Mouse (Mus musculus): ENCODE data around the gene Vav3.

Gene Vav3

DNA sequence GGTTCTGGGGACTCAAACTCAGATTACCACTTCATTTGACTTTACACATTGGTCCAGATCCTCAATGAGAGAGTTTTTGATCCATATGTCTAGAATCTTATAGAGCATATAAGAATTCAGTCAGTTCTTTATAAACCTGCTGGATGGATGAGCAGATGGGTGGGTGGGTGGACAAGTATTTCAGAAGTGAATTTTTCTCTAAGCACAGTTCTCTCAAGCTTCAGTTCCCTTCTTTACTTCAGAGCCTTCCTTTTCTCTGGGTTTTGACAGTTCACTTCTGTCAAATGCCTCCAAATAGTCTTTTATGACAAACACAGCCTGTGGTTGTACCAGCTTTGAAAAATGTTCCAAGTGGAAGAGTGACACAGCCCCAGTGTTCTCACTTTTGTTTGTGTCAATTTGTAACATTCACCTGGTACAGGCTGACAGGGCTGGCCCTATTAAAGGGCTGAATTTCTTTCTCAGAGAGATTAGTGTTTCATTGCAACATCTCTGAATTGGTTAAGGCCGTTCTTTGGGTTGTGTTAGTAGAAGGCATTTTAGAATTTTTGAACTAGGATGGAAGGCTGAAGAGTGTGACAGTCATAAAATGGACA is 159.5 kb downstream of the Vav3 start:
- peak; percentile 90 for ATAC-seq (ENCODE audit: low TSS enrichment)

DNA sequence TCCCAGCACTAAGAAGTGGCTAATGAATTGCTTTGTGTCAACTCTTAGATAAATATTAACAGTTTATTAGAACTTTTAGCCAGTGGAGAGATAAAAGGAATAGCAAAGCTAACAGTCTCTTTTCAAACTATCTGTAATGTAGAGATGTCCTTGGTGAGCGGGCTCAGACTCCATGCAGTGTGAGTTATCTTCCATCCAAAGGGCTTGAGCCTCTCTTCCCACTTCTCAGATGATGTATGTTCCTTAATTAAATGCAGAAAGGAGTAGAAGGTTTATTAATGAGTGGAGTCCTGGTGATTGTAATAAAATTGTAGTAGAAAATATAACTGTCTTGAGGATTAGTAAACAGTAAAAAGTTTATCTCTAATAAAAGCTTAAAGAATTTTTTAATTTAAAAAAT is 169.3 kb downstream of the Vav3 start:
- ATAC-seq (ENCODE audit: low TSS enrichment), result no peak

DNA sequence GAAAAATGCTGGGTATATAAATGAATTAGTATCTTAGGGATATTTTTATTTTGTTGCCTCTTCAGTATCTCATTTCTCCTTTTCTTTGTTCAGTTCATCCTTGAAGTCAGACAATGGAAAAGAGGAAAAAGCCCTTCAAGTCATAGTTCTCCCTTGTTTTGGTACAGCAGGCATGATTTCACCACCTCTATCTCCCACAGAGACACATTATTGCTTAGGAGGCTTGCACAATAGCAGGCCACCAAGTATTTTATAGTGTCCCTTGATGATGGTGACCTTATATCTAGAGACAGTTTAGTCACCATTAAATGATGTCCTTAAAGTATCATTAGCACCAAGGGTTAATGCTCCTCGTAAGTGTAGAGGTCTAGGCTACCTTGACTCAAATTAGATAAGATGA is 171.4 kb downstream of the Vav3 start:
- ATAC-seq (ENCODE audit: low TSS enrichment), result no peak

DNA sequence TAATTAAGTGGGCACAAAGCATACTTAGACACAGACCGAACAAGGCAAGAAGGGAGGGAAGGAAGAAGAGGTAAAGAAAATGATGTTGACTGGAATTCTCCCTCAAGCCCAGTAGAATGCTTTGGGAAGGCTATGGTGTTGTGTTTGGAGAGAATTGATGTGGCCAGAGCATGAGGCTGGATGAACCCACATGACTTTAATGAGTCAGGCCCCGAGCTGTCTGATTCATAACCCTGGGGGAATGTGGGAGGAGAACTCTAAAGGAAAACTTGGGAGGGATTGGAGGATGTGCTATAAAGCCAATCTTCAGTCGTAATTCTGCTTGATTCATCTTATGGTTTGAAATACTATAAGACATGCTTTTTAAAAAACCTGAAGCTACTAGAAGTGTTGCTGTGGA is 175.0 kb downstream of the Vav3 start:
- no peak for ATAC-seq (ENCODE audit: low TSS enrichment)

DNA sequence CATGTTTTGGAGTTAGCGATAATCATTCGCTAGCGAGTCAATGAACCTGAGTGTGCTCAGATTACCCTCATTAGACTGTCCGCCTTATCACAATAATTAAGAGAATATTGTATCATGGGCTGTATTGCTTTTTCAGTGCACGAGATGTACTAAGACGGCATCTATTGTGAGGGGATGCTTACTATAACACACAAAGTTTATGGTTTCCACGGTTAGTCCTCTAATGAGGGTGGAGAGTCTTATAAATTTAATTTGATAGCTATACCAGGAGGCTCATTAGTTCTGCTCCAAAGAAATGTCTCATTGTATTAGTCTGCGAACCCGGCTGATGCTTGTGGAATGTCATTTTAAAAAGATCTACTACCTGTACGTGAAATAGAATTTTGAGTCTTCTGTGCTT is 175.9 kb downstream of the Vav3 start:
- no peak for ATAC-seq (ENCODE audit: low TSS enrichment)

DNA sequence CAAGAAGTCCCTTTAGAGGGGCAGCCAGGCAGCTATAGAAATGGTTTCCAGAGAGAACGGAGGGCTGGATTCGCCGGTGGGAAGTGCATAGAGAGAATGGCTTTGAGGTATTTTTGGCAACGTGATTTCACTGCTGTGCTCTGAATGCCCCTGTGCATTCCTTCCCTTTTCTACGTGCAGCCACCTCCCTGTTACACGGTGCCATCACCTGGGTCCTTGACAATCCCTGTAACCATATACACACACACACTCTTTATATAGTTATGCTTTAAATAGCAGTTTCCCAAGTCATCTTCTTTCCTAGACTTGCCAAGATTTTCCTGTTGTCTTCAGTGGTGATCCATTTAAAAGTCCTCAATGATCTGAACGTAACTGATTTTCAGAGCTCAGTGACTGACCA is 181.7 kb downstream of the Vav3 start:
- ATAC-seq (ENCODE audit: low TSS enrichment), result peak; percentile 50

DNA sequence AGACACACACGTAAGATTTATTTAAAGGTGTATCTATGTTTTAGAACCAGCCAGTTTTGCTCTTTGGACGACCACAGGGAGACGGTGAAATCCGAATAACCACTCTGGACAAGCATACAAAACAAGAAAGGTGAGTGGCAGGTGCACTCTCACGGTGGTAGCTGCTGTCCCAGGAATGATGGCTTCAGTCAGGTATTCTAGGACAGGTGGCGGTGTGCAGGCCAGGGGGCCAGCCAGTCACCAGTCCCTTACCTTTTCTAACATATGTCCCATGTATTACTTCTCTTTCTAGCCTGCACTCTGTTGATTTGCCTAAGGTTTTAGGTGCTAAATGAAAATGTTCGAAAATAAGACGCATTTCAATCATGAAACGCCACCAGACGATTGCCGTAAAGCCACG is 185.4 kb downstream of the Vav3 start:
- no peak for ATAC-seq (ENCODE audit: low TSS enrichment)

DNA sequence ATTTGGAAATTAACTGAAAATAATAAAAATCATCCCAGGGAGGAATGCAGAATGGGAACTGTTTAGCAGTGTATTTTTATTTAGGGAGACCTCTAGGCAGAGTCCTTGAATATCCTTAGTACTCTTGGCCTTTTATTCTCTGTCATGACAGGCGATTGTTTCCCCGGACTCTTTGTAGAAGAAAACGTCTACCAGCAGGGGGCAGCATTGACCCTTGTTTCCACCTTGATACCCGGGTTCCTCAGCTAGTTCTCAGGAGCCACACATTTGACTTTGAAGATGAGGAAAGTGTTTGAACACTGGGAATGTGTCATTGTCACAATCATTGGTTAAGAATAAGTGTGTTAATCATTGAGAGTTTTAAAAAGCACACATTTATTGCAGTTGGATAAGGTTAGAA is 185.8 kb downstream of the Vav3 start:
- peak; percentile 91 for ATAC-seq (ENCODE audit: low TSS enrichment)

DNA sequence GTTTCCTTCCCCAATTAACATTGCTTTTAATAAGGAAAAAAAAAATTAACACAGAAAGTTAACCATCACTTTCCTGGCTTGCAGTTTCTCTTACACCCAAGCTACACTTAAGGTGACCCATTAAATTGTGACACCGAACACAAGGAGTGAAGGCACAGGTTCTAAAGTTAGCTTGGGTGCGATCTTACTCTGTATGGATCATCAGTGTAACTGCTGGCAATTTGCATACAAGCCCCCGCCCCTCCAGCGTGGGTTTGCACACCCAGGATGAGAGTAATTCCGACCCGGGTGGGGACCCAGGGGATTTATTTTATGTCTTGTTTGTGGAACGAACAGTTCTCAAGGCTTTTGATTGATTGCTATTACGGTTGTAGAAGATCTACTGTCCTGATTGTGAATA is 186.2 kb downstream of the Vav3 start:
- ATAC-seq (ENCODE audit: low TSS enrichment), result no peak

DNA sequence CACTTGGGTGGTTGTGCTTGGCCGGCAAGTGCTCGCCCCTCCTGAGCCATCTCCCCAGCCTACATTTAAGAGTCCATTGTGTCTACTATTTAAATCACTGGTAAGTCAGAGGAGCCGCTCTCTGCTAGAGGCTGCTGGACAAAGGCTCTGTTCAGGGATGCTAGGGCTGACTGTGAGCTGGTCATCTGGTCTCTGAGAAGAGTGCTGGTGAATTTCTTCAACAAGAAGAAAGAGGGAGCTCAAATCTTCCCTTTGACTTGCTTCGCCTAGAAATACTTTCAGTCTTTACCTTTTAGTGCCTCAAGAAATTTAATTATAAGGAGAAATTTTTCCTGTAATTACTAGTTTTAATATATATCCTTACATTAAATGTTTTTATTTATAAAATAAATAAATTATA is 188.2 kb downstream of the Vav3 start:
- peak; percentile 54; the same call in 1 of the 2 replicates for ATAC-seq (ENCODE audit: low TSS enrichment)

DNA sequence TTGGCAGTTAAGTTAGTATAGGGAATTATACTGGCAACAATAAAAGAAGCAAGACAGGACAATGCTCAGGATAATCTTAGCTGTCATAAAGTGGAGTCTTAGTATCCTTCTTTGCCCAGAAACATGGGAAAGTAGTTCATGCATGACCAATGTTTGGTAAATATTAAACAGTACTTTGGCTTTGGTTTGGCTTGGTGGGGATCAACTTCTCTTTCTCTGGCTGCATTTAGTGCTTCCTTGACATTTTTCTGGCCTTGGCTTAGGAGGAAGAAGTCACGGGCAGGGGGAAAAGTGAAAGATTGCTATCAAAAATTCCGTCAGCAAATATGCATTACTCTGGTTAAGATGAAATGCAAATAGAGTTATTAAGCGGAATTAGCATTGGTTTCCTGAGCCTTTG is 197.2 kb downstream of the Vav3 start:
- no peak for ATAC-seq (ENCODE audit: low TSS enrichment)

DNA sequence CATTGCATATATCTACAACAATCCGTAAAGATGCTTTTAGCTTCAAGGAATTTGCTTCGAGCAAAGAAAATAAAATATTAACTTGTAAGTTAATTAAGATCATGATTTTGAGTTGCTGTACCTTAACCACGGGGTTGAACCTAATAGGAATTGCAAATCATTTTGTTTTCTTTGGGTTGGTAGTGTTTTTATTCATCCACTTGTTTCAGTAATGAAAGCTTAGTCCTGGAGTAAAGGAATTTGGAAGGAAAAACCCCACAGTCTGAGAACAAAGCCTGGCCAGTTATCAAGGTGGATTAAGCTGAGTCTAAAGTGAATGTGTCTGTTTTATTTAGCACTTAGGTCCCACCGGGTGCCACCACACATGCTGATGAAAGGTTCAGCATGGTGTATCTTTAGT is 199.6 kb downstream of the Vav3 start:
- ATAC-seq (ENCODE audit: low TSS enrichment), result no peak

DNA sequence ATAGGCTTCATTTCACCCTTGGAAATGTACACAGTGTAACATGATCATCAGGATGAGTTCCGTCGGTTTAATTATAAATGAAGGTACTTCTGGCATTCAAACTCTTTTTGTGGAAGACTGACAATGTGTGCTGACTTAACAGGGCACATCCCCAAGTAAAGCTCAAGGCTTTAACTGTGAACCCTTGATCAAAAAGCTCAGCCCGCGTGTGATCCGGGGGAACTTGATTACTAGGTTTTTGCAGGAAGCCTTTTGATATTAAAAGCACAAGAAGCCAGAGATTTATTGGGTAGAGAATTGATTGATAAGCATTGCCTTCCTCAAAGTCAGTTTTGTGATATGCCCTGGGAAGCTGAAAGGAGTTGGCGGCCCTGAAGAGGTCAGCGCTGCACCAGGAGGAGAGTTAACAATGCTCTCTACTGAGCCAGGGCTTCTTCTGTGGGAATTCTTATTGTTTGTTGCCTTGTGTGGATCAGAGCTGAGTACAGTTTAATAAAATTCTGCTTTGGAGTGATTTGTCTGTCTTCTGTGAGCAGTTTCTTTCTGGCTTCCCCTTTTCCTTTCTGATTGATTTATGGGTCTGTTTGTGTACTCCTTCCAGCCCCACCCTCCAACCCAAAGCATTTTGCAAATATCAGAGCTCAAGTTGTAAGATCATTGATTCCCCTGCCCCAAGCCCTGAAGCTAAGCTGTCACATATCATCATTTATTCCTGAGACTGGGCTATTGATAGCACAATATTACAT is 204.2 kb downstream of the Vav3 start:
- ATAC-seq (ENCODE audit: low TSS enrichment), result no peak

DNA sequence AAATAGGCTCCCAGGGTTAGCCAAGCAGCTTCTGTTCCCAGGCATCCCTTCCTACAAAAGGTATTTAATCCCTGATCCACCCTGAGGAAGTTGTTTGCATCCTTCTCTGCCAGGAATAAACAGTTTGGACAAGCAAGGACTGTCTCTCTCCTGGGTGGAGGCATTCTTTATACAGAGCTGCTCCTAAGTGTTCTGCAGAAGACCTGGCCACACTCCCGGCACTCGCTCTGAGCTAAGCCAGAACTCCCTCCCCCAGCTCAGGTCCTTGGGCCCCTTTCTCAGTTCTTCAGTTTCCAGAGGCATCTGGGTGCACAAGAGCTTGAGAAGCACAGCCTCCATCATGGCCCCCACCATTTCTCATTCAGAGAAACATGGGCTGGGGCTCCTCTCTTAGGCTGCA is 216.9 kb downstream of the Vav3 start:
- no peak for ATAC-seq (ENCODE audit: low TSS enrichment)

DNA sequence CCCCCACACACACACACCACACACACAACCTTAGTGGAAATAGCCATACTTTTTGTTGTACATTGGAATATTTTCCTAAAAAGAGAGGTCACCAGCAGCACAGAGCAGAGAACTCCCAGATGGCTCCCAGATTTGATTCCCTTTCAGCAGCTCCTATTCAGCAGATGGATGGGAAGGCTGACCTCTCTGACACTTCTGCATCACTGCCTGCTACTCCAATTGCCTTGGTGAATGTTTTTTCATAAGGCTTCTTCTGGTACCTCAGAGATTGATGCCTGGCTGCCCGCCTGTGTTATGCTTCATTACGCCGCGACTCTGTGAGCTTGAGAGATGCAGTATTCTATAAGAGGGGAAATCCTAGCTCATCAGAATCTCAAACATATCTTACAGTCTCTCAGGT is 220.8 kb downstream of the Vav3 start:
- ATAC-seq (ENCODE audit: low TSS enrichment), result no peak

DNA sequence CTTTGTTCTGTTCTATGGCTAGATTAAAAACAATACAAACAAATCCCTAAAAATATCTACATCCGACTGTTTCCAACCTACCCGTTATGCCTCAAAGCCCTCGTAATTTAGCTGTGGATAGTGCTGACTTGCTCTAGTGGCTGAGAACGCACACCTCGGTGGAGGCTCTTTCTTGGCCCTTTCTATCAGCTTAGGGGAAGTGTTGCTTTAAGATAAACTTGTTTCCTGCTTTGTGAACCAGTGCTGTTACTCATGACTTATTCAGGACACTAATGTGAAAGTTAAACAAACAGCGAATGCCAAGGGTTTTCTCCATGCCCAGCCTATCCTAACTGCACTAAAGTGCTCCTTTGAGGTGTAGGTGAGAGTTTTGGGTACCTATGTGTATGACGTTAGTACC is 221.3 kb downstream of the Vav3 start:
- no peak for ATAC-seq (ENCODE audit: low TSS enrichment)

DNA sequence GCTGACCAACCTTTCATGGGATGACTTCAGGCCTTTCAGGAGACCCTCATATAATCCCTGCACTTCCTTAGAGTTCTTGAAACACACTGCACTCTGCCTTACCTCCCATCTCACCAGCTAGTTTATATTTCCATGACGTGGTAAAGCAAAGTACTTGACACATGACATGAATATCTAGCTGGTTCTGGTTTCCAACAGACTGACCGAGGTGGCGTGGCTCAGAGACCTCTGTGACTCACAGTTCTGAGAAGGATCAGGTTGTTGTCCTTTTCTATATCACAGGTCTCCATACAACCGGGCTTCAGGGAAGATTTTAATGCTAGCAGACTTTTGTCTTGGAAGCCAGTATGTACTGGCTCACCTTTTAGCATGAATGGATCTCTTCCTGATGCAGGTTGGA is 221.8 kb downstream of the Vav3 start:
- ATAC-seq (ENCODE audit: low TSS enrichment), result no peak

DNA sequence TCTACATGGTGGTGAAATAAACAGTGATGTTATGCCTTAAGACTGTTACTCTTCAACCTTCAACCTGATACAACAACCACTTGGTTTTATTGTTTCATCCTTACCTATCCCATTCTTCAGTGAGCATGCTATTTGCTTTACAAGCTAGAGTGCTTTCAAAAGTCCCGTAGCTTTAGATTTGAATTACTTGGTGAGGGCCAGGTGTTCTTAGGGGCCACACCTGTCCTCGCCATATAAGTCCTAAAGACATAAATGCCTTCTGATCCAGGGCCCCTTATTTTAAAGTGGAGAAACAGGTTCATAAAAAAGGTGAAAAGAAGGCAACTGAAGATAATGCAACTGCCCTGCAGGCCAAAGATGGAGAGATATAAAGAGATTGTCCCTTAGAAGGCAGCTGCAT is 224.0 kb downstream of the Vav3 start:
- no peak for ATAC-seq (ENCODE audit: low TSS enrichment)

DNA sequence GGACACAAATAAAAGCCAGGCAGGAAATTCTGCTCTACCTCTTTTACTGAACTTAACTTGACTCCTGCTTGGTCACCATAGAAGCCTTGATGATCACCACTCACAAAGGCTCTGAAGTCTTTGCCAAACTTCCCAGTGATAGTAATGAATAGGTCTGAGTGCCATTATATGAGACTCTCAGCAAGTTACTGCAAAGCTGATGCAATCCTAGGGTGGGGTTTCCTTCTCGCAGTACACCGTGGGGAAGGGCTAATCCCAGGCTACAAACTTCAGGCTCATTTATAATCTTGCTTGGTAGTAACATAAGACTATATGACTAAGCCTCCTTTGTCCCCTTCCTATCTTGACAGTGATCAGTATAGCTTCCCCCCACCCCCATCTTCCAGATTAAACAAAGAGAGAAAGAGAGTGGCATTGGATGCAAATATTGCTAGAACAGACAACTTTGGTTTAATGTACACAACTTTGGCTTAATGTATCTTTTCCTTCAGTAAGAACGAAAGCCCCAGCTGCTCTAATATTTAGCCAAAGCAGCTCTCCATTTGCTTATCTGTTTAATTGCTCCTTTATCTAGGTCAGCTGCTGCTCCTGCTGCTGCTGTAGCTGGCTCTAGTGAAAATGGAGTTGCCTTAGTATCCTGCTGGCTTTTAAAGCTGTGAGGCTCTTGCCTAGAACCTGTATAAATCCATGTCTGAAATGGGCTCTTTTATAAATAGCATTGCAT is 228.3 kb downstream of the Vav3 start:
- no peak; the same call in 1 of the 2 replicates for ATAC-seq (ENCODE audit: low TSS enrichment)

DNA sequence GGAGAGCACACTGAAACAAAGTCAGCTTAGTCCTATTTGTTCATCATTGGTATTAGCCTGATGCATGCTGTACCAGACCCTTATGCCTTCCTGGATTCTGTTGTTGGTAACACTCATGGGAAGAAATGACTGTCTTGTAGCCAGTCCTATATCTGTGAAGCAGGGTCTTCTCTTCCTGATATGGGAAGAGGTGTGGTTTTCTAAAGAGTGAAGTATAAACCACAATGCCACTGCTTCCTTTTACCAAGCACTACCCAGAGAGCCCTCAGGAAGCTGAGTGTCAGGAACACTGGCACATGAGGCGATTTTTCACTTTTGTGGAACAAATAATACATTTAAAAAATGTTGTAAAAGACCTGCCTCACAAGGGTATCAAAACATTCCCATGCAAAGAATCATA is 231.0 kb downstream of the Vav3 start:
- no peak for ATAC-seq (ENCODE audit: low TSS enrichment)

DNA sequence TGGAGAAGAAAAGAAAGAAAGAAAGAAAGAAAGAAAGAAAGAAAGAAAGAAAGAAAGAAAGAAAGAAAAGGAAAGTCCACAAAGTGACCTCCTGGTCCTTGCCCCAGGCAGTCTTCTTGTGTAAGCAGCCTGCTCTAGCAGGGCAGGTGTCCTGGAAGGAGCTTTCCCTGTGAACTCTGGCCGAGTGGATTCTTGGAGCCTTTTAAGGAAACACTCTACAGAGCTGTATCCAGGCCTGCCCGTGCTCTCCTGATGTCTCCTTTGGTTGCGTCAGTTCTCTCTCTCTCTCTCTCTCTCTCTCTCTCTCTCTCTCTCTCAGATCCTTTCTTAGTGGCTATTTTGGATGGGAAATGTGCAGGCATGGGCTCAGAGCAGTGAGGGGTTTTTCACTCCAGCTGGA is 232.4 kb downstream of the Vav3 start:
- ATAC-seq (ENCODE audit: low TSS enrichment), result no peak

DNA sequence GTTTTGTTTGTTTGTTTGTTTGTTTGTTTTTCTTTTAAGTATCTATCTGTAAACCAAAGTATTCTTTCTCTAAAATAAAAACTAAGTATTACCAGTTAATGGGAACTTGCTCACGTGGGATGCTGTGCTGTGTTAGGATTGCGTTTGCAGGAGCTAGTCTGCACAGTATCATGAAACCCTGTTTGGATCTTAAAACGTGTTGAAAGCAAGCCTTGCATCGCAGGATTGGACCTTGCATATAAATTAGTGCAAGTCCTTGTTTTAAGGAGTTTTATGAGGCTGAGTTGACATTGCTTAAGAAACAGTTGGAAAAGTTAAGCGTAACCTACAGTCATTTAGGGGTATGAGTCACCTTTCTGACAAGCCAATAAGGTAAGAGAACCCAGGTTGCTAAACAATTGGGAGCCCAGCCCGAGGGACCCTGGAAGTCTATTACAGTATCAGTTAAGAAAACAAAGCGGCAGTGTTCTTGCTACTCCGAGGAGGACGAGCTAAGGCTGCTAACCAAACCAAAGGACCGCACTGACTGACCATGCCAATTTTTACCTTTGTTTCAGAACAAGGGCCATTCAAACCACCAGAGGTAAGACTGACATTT is 233.2 kb downstream of the Vav3 start:
- no peak for ATAC-seq (ENCODE audit: low TSS enrichment)

DNA sequence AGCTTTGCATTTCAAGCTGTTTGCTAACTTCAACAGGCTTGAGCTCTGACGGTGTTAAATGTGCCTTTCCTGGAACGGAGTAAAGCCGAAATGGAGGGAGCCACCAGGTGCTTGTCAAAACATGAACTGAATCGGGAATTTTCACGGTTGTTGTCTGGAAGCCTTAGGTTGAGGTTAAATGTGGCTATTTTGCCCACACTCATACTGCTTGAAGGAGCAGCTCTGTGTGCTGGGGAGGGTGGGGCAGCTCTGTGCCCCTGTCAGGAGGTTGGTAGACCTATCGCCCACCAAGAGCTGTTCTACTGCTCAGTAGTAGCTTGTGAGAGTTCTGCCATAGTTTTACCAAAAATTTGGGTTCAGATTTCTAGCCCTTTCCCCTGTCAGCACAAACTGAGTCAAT is 233.7 kb downstream of the Vav3 start:
- ATAC-seq (ENCODE audit: low TSS enrichment), result no peak

Data from frontal cortex, adult (tissue).